Mouse (Mus musculus): Measurements from ENCODE around the gene Epha7. TPM values are rescaled to one million over a fixed set of nuclear protein-coding genes. Genes with fewer than 3 reads are reported as not detected.

Epha7 gene
- polyA plus RNA-seq, 1 experiment from 2014 or later = 68.6 TPM

DNA sequence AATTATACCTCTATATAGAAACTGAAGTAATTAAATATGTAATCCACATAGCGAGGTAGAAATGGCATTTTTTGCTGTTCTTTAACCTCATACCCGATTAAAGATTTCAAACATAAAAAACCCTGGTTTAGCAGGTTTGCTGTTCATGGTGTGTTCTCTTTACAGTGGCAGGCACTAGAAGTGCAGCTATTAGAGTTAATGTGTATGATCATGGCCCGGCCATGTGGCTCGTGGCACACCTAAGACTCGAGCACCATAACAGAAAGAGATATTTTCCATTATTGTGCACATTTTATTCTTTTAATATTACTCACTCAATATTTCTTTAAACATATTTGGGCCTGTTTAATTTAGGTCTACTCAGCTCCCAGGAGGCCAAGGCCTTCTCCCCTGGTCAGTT, 76.7 kb downstream of the Epha7 start:
- Histone ChIP-seq H3K27me3 (ENCODE audit: control insufficient read depth, insufficient read depth, low read depth, low read length) (no peaks in the 10 kb centered on the region), H3K4me2 (ENCODE audit: low read length) (no peak overlapping the region), H3K4me1 (ENCODE audit: control insufficient read depth, insufficient read depth, low read length) (no peaks in the 10 kb centered on the region), H3K9ac (ENCODE audit: low read depth, low read length) (no peak overlapping the region), H3K27ac (ENCODE audit: low read length) (no peak overlapping the region), H3K36me3 (ENCODE audit: control insufficient read depth, insufficient read depth, low read length) (no peaks in the 10 kb centered on the region), H3K4me3 (ENCODE audit: low read depth, low read length) (no peak overlapping the region), H3K9me3 (replicated peaks; ENCODE audit: control insufficient read depth, low read length, poor library complexity, severe bottlenecking) (no peaks in the 10 kb centered on the region)
- no peak for ATAC-seq
- WGBS = 80% methylated on average over 5 of the region's 5 CpGs

DNA sequence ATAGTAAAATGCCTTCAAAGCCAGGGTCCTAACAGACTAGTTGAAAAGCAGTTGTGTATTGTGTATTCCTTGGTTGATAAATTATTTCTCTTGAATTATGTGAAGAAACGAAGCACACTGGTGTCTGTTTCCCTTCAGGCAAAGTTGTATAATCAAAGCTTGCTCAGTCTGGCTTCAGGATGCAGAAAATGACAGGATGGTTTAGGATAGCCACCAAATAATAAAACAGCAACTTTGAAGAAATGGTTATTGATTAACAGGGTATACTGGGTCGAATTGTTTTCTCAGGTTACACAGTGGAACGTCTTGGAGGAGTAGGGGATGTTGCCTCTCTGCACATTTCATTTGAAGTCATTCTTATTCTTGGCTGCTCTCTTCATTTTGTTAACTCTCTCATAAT, 77.2 kb downstream of the Epha7 start:
- no peak for ATAC-seq
- H3K9me3 ChIP-seq (replicated peaks; ENCODE audit: control insufficient read depth, low read length, poor library complexity, severe bottlenecking) = no peaks in the 10 kb centered on the region
- no peaks in the 10 kb centered on the region for H3K36me3 ChIP-seq (ENCODE audit: control insufficient read depth, insufficient read depth, low read length)
- H3K4me2 ChIP-seq (ENCODE audit: low read length) = no peak overlapping the region
- no peak overlapping the region for H3K9ac ChIP-seq (ENCODE audit: low read depth, low read length)
- no peak overlapping the region for H3K27ac ChIP-seq (ENCODE audit: low read length)
- no peak overlapping the region for H3K4me3 ChIP-seq (ENCODE audit: low read depth, low read length)
- 57% methylated on average over 3 of the region's 3 CpGs for WGBS
- no peaks in the 10 kb centered on the region for H3K27me3 ChIP-seq (ENCODE audit: control insufficient read depth, insufficient read depth, low read depth, low read length)
- no peaks in the 10 kb centered on the region for H3K4me1 ChIP-seq (ENCODE audit: control insufficient read depth, insufficient read depth, low read length)

DNA sequence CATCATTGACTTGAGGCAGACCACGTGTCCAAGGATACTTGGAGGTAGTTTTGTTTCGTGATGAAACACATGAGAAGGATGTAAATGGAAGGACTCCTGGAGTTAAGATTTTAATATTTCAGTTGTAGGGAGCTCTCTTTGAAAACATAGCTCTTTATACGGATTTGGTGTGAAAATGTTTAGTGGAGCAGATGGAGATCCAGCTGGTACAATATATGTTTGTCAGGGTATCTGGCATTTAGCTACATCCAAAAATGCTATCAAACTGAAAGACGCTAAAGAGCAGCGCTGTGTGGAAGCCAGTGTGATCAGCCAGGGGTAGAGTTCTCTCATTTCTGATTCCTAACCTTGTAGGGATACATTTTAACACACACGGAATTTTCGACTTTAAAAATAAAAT, 82.5 kb downstream of the Epha7 start:
- Histone ChIP-seq H3K4me1 (ENCODE audit: control insufficient read depth, insufficient read depth, low read length) (no peaks in the 10 kb centered on the region), H3K4me3 (ENCODE audit: low read depth, low read length) (no peak overlapping the region), H3K4me2 (ENCODE audit: low read length) (no peak overlapping the region), H3K27me3 (ENCODE audit: control insufficient read depth, insufficient read depth, low read depth, low read length) (no peaks in the 10 kb centered on the region), H3K27ac (ENCODE audit: low read length) (no peak overlapping the region), H3K9ac (ENCODE audit: low read depth, low read length) (no peak overlapping the region), H3K9me3 (replicated peaks; ENCODE audit: control insufficient read depth, low read length, poor library complexity, severe bottlenecking) (no peaks in the 10 kb centered on the region), H3K36me3 (ENCODE audit: control insufficient read depth, insufficient read depth, low read length) (no peaks in the 10 kb centered on the region)
- no peak for ATAC-seq
- WGBS = 85% methylated on average over 7 of the region's 7 CpGs

DNA sequence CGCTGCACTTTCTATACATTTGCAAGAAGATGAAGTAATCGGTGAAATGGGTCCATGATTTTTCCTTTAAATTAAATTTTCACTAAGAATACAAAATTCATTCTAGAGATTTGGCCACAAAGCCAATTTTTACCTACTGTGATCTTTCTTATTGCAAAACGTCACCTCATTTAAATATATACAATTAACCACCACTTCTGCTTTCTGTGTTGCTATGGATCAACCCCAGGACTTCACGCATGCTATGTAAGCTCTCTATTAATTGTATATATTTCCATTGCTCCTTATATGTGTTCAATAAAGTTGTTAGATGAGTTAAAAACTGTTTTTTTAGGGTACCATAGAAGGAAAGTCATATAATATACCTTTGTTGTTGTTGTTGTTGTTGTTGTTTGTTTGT, 86.4 kb downstream of the Epha7 start:
- Histone ChIP-seq H3K36me3 (ENCODE audit: control insufficient read depth, insufficient read depth, low read length) (no peaks in the 10 kb centered on the region), H3K9ac (ENCODE audit: low read depth, low read length) (no peak overlapping the region), H3K4me2 (ENCODE audit: low read length) (no peak overlapping the region), H3K4me1 (ENCODE audit: control insufficient read depth, insufficient read depth, low read length) (no peaks in the 10 kb centered on the region), H3K27me3 (ENCODE audit: control insufficient read depth, insufficient read depth, low read depth, low read length) (no peaks in the 10 kb centered on the region), H3K9me3 (replicated peaks; ENCODE audit: control insufficient read depth, low read length, poor library complexity, severe bottlenecking) (no peaks in the 10 kb centered on the region), H3K27ac (ENCODE audit: low read length) (no peak overlapping the region), H3K4me3 (ENCODE audit: low read depth, low read length) (no peak overlapping the region)
- WGBS = 83% methylated on average over 4 of the region's 4 CpGs
- ATAC-seq = no peak

DNA sequence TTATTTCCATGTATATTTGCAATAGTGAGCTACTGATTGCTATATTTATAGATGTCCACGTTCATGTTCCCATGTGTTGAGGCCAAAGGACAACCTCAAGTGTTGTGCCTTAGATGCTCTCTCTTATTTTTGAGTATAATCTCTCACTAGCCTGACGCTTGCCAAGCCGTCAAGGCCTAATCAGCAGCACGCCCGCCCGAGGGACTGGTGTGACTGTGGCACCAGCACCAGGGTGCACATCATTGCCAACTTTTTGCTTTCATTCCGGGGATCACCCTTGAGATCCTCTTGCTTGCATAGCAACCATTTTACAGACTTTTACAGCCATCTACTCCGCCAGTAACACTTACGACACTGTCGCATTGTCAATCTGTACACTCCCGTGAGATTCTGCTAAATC, 86.9 kb downstream of the Epha7 start:
- Histone ChIP-seq H3K9ac (ENCODE audit: low read depth, low read length) (no peak overlapping the region), H3K27ac (ENCODE audit: low read length) (no peak overlapping the region), H3K9me3 (replicated peaks; ENCODE audit: control insufficient read depth, low read length, poor library complexity, severe bottlenecking) (no peaks in the 10 kb centered on the region), H3K4me3 (ENCODE audit: low read depth, low read length) (no peak overlapping the region), H3K27me3 (ENCODE audit: control insufficient read depth, insufficient read depth, low read depth, low read length) (no peaks in the 10 kb centered on the region), H3K36me3 (ENCODE audit: control insufficient read depth, insufficient read depth, low read length) (no peaks in the 10 kb centered on the region), H3K4me1 (ENCODE audit: control insufficient read depth, insufficient read depth, low read length) (no peaks in the 10 kb centered on the region), H3K4me2 (ENCODE audit: low read length) (no peak overlapping the region)
- 92% methylated on average over 11 of the region's 11 CpGs for WGBS
- ATAC-seq = no peak

DNA sequence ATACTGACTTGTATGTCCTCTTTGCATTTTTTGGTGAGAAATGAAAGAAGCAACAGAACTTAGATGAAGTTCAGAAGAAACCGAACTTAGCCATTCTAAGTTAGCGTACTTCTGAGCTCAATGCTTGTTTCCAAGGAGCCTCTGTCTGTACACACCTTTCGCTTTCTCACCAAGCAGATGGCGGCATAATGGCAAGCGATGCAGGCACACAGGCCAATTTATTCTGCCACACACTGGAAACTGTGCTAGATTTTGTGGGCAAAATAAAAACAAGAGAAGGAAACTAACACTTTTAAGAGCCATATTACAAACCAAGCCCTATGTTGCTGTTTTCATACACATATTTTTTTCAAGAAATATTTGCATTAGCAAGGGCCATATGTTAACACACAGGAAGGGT, 88.6 kb downstream of the Epha7 start:
- Histone ChIP-seq H3K4me1 (ENCODE audit: control insufficient read depth, insufficient read depth, low read length) (no peaks in the 10 kb centered on the region), H3K9ac (ENCODE audit: low read depth, low read length) (no peak overlapping the region), H3K27me3 (ENCODE audit: control insufficient read depth, insufficient read depth, low read depth, low read length) (no peaks in the 10 kb centered on the region), H3K27ac (ENCODE audit: low read length) (no peak overlapping the region), H3K4me3 (ENCODE audit: low read depth, low read length) (no peak overlapping the region), H3K9me3 (replicated peaks; ENCODE audit: control insufficient read depth, low read length, poor library complexity, severe bottlenecking) (no peaks in the 10 kb centered on the region), H3K36me3 (ENCODE audit: control insufficient read depth, insufficient read depth, low read length) (no peaks in the 10 kb centered on the region), H3K4me2 (ENCODE audit: low read length) (no peak overlapping the region)
- ATAC-seq = no peak
- 91% methylated on average over 5 of the region's 5 CpGs for WGBS

DNA sequence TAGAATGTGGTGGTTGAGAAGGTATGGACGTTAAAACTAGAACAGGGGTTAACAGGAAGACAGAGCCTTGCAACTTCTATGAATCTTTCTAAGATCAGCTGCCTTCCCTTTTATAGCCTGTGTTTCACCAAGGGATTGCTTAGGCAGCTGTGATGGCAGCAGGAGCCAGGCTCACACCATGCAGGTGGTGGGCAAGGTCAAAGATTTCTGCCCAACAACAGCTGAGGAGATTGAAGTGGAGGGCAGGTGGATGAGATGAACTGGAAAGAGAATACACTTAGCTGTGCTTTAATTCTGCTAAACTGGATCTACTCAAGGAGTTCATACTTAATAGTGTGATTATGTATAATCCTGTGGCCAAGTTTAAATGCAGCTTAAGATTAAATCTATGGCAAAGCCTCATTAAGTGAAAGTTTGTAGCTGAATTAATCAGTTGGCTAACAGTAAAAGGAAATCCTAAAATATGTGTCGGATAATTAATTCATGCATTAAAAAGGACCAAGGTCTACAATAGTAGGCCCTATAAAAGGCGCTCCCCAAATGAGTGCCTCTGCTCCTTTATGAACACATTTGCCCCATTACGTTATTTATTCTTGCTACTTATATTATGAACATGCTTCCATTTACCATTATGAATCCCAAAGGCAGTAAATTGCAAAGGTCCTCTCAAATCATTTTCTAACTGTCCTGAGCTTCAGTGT, 89.2 kb downstream of the Epha7 start:
- Histone ChIP-seq H3K9ac (ENCODE audit: low read depth, low read length) (no peak overlapping the region), H3K4me3 (ENCODE audit: low read depth, low read length) (no peak overlapping the region), H3K4me1 (ENCODE audit: control insufficient read depth, insufficient read depth, low read length) (no peaks in the 10 kb centered on the region), H3K36me3 (ENCODE audit: control insufficient read depth, insufficient read depth, low read length) (no peaks in the 10 kb centered on the region), H3K9me3 (replicated peaks; ENCODE audit: control insufficient read depth, low read length, poor library complexity, severe bottlenecking) (no peaks in the 10 kb centered on the region), H3K27me3 (ENCODE audit: control insufficient read depth, insufficient read depth, low read depth, low read length) (no peaks in the 10 kb centered on the region), H3K27ac (ENCODE audit: low read length) (no peak overlapping the region), H3K4me2 (ENCODE audit: low read length) (no peak overlapping the region)
- 70% methylated on average over 4 of the region's 4 CpGs for WGBS
- ATAC-seq = no peak

DNA sequence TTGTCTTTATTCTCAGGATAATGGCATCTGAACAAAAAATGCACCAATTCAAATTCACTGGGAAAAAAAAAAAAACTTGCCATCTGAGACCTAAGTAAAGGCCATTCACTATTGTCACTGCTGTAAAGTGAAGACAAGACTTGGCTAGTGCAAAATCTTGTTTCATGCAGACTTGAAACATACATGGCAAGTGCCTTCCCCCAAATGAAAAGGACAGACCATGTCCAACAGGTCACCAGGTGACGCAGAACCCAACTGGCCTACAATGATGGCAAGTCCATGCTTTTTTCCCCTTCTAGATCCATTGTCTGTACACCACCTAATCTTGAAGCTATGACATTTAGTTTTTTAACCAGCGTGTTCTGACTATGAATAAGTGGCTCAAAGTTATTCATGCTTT, 94.1 kb downstream of the Epha7 start:
- ATAC-seq = no peak
- WGBS = 73% methylated on average over 2 of the region's 2 CpGs
- Histone ChIP-seq H3K9me3 (replicated peaks; ENCODE audit: control insufficient read depth, low read length, poor library complexity, severe bottlenecking) (no peaks in the 10 kb centered on the region), H3K4me3 (ENCODE audit: low read depth, low read length) (no peak overlapping the region), H3K9ac (ENCODE audit: low read depth, low read length) (no peak overlapping the region), H3K27ac (ENCODE audit: low read length) (no peak overlapping the region), H3K27me3 (ENCODE audit: control insufficient read depth, insufficient read depth, low read depth, low read length) (no peaks in the 10 kb centered on the region), H3K4me2 (ENCODE audit: low read length) (no peak overlapping the region), H3K36me3 (ENCODE audit: control insufficient read depth, insufficient read depth, low read length) (no peaks in the 10 kb centered on the region), H3K4me1 (ENCODE audit: control insufficient read depth, insufficient read depth, low read length) (no peaks in the 10 kb centered on the region)

DNA sequence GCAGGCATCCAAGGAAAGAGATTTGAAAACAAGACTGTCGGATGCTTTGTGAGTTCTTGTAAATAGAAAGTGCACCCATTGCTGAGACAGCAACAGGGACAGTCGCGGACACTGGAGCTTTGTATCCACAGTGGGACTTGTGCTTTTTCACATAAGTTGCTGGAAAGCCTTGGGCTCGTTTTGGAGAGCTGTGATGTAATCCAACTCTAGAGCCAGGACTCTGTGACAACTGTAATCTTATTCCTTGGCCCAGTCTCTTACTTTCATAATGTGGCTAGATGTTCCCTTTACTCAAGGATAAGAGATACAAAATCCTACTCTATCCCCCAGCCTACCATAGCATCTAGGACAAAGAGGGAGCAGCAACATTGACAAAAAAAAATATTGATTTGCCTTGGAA, 97.2 kb downstream of the Epha7 start:
- H3K9me3 ChIP-seq (replicated peaks; ENCODE audit: control insufficient read depth, low read length, poor library complexity, severe bottlenecking) = no peaks in the 10 kb centered on the region
- no peak overlapping the region for H3K27ac ChIP-seq (ENCODE audit: low read length)
- 75% methylated on average over 4 of the region's 4 CpGs for WGBS
- H3K4me1 ChIP-seq (ENCODE audit: control insufficient read depth, insufficient read depth, low read length) = no peaks in the 10 kb centered on the region
- no peaks in the 10 kb centered on the region for H3K36me3 ChIP-seq (ENCODE audit: control insufficient read depth, insufficient read depth, low read length)
- ATAC-seq = no peak
- no peak overlapping the region for H3K4me2 ChIP-seq (ENCODE audit: low read length)
- no peaks in the 10 kb centered on the region for H3K27me3 ChIP-seq (ENCODE audit: control insufficient read depth, insufficient read depth, low read depth, low read length)
- no peak overlapping the region for H3K9ac ChIP-seq (ENCODE audit: low read depth, low read length)
- no peak overlapping the region for H3K4me3 ChIP-seq (ENCODE audit: low read depth, low read length)
